Mouse (Mus musculus) frontal cortex, postnatal 14 days (tissue): ENCODE data around the gene Tmub1.
"Not testable (repeated sequence)": the region's sequence is repeated elsewhere in the genome, so short reads cannot be mapped to it uniquely, and the experiment has no call there.

Experiments used
- DNase-seq, 2 experiments: peaks; one replicate each; pipeline ENCODE4 v3.0.0; 2022; ENCODE audit warnings: low spot score in 2 of 2

Tmub1 gene

GRCm38 (mm10) chr5:24424004-24424781 lies 23.5 kb downstream of the Tmub1 start:
- no peak for DNase-seq

GRCm38 (mm10) chr5:24423129-24424003 lies 24.3 kb downstream of the Tmub1 start, which contains the start of the genes Cdk5 and Slc4a2:
Gene Cdk5 (minus strand): TSS chr5:24423530.
Gene Slc4a2 (plus strand): TSS chr5:24423837.
- peak; percentile 98 to 100 for DNase-seq

- no peak for DNase-seq
Measured at GRCm38 (mm10) chr5:24420381-24420780, 27.3 kb downstream of the Tmub1 start.

- DNase-seq: no peak
Measured at GRCm38 (mm10) chr5:24417587-24417986, 30.1 kb downstream of the Tmub1 start.

GRCm38 (mm10) chr5:24416222-24416736 lies 31.4 kb downstream of the Tmub1 start:
- peak; percentile 55 to 60 for DNase-seq

- DNase-seq: no peak
Measured at GRCm38 (mm10) chr5:24413938-24414337, 33.7 kb downstream of the Tmub1 start.

GRCm38 (mm10) chr5:24413042-24413693 lies 34.5 kb downstream of the Tmub1 start, which contains the start of gene Asic3:
Gene Asic3 (plus strand): TSS chr5:24413392.
- no peak for DNase-seq

GRCm38 (mm10) chr5:24412063-24412462 lies 35.6 kb downstream of the Tmub1 start:
- no peak for DNase-seq

GRCm38 (mm10) chr5:24409466-24409865 lies 38.2 kb downstream of the Tmub1 start:
- no peak for DNase-seq

- no peak for DNase-seq
Measured at GRCm38 (mm10) chr5:24408651-24409050, 39.0 kb downstream of the Tmub1 start.

GRCm38 (mm10) chr5:24405389-24405876 lies 42.2 kb downstream of the Tmub1 start:
- DNase-seq: no peak

- DNase-seq: no peak
Measured at GRCm38 (mm10) chr5:24404594-24405360, 42.9 kb downstream of the Tmub1 start.

GRCm38 (mm10) chr5:24401969-24402368 lies 45.7 kb downstream of the Tmub1 start:
- DNase-seq: no peak

- no peak for DNase-seq
Measured at GRCm38 (mm10) chr5:24400911-24401605, 46.6 kb downstream of the Tmub1 start.

- no peak for DNase-seq
Measured at GRCm38 (mm10) chr5:24400362-24400761, 47.3 kb downstream of the Tmub1 start.

- no peak for DNase-seq
Measured at GRCm38 (mm10) chr5:24399686-24400085, 48.0 kb downstream of the Tmub1 start.

- DNase-seq: not testable (repeated sequence)
Measured at GRCm38 (mm10) chr5:24396254-24396653, 51.4 kb downstream of the Tmub1 start.
